Mouse (Mus musculus) brain, embryonic 18.5 days (tissue): ENCODE data around the gene Dhcr24.

ENCODE experiments used
- DNase-seq: peaks from one replicate; pipeline ENCODE4 v3.0.0-alpha.2; 2012; ENCODE audit warnings: low read depth, low spot score

The Dhcr24 gene

GRCm38 (mm10) chr4:106606639-106607554, 46.1 kb downstream of the Dhcr24 start:
- DNase-seq, result no peak

- DNase-seq, result no peak
Measured at GRCm38 (mm10) chr4:106607905-106608304, 47.1 kb downstream of the Dhcr24 start.

- DNase-seq, result no peak
Measured at GRCm38 (mm10) chr4:106613105-106613504, 52.3 kb downstream of the Dhcr24 start.

GRCm38 (mm10) chr4:106613560-106613959, 52.7 kb downstream of the Dhcr24 start:
- DNase-seq, result no peak

GRCm38 (mm10) chr4:106614180-106614797, 53.5 kb downstream of the Dhcr24 start:
- DNase-seq, result no peak

GRCm38 (mm10) chr4:106614881-106615280, 54.0 kb downstream of the Dhcr24 start:
- DNase-seq, result no peak

- no peak for DNase-seq
Measured at GRCm38 (mm10) chr4:106615637-106616036, 54.8 kb downstream of the Dhcr24 start.

GRCm38 (mm10) chr4:106617056-106617455, 56.2 kb downstream of the Dhcr24 start, which contains the start of gene Lexm:
Lexm (minus strand) TSS chr4:106617241.
- no peak for DNase-seq

GRCm38 (mm10) chr4:106618898-106619297, 58.1 kb downstream of the Dhcr24 start:
- no peak for DNase-seq

GRCm38 (mm10) chr4:106621428-106621827, 60.6 kb downstream of the Dhcr24 start:
- DNase-seq, result no peak

GRCm38 (mm10) chr4:106622030-106622493, 61.2 kb downstream of the Dhcr24 start, which contains the start of gene Ttc22:
Ttc22 (plus strand) TSS chr4:106622432.
- DNase-seq, result no peak

- no peak for DNase-seq
Measured at GRCm38 (mm10) chr4:106622712-106623111, 61.9 kb downstream of the Dhcr24 start.

GRCm38 (mm10) chr4:106624271-106624670, 63.4 kb downstream of the Dhcr24 start:
- DNase-seq, result no peak

- DNase-seq, result no peak
Measured at GRCm38 (mm10) chr4:106627809-106628208, 67.0 kb downstream of the Dhcr24 start.

GRCm38 (mm10) chr4:106628650-106629360, 68.0 kb downstream of the Dhcr24 start:
- DNase-seq, result no peak

- DNase-seq, result no peak
Measured at GRCm38 (mm10) chr4:106629374-106629773, 68.5 kb downstream of the Dhcr24 start.

- peak; percentile 84 for DNase-seq
Measured at GRCm38 (mm10) chr4:106630333-106631220, 69.7 kb downstream of the Dhcr24 start.

GRCm38 (mm10) chr4:106632313-106632712, 71.5 kb downstream of the Dhcr24 start:
- no peak for DNase-seq

GRCm38 (mm10) chr4:106633281-106634085, 72.6 kb downstream of the Dhcr24 start:
- DNase-seq, result no peak

- no peak for DNase-seq
Measured at GRCm38 (mm10) chr4:106634086-106634479, 73.2 kb downstream of the Dhcr24 start.
